Mouse (Mus musculus) 3134 (cell line): ENCODE measurements at regions not wholly inside any gene's neighbourhood (a gene's known extent, or its start where the extent isn't known, plus 50 kb on each side); places are given as distances from the start of the nearest gene placed in this dataset.
"Not testable (repeated sequence)": the region's sequence is repeated elsewhere in the genome, so short reads cannot be mapped to it uniquely, and the experiment has no call there.

Experiments used
- DNase-seq: peaks from one replicate; pipeline ENCODE4 v3.0.0-alpha.2; 2011; ENCODE audit warnings: low spot score; ENCODE audit not compliant: insufficient read length; ENCODE audit errors: extremely low read depth

DNA sequence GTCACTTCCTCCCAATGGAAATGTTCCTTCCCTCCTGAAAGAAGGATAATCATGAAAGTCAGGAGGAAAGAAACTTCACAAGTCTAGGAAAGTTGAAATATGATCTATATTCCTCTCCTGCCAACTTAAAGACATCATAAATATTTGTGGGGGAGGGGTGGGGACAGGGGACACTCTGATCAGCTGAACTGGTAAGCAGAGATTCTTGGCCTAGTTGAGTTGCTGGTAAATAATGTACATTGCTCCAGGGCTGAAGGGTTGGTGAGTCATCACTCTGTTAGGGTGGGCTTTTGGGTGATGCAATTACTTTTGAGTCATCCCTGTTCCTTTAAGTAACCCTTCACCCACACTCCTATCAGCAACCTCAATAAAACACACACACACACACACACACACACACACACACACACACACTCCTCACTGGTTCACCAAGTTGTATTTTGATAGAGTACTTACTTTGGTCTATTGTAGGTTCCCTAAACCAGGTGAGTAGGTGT is 56.0 kb downstream of the Ccdc71l start:
- no peak for DNase-seq

- DNase-seq, result peak; percentile 47
Measured at GRCm38 (mm10) chr12:32435126-32435525, 56.6 kb downstream of the Ccdc71l start.

- DNase-seq, result no peak
Measured at GRCm38 (mm10) chr12:32438209-32438608, 59.7 kb downstream of the Ccdc71l start.

DNA sequence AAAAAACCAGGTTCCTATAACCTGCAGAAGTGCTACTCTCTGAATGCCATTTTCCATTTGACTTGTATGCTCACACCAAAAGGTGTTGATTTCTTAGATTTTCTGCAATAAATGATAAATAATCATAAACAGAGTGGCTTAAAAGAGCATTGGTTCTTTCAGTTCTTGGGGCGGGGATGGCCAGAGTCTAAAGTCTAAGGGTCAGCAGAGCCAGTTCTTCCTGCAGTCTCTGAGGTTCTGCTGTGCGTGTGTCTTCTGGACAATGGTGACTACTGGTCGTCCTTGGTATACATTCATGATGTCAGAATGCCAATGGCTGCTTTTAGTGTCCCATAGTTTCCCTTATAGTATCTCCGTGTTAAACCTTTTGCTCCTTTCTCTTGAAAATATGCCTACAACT is 66.3 kb downstream of the Ccdc71l start:
- no peak for DNase-seq

- DNase-seq, result no peak
Measured at GRCm38 (mm10) chr12:32445874-32446273, 67.4 kb downstream of the Ccdc71l start.

DNA sequence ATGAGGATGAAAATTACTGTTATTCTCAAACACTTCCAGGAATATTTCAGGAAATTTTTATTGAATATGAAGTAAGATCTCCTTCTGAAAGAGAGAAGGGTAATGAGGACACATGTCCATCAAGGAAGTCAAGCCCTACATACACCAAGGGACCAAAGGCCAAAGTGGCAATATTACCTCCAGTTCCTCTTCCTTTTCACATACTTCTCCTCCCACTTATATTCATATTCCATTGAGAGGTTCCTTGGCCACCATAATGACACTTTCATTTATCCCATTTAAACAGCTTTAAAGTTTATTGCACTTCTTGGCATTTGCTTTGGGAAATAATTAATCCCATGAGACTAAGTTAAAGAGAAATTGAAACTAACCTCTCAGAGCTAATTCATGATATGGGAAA is 70.9 kb downstream of the Ccdc71l start:
- no peak for DNase-seq

DNA sequence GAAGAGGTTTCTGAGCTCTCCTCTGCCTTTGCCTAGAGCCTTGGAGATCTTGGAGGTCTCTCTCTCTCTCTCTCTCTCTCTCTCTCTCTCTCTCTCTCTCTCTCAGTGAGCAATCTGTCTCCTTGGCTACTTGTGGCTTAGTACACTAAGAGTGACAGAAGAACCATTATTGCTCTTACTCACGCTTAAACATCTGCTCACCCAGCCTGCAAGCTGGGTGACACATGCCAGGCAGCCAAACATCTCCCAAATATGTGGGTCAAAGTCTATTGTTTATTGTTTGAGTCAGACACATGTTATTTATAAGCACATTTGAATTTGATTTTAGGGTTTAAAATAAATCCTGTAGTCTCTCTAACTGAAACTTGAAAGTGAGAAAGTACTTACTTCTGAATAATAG is 72.7 kb downstream of the Ccdc71l start:
- peak; percentile 48 for DNase-seq

DNA sequence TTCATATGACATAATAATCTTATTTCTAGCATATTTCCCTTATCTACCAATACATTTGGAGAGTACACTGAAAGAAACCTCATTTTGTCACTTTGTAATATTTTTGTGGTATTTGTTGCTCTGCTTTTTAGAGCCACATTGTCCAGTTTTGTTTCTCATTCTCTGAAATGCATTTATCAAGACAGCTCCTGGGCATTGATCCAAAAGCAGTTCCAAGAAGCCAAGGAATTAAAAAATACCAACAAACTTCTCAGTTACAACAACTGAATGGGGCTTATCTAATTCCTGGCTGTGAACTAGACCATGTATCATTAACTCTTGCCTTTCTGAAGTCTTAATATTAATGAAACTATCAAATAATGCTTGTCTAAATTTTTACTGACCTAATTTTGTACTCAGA is 76.3 kb downstream of the Ccdc71l start:
- DNase-seq, result no peak

DNA sequence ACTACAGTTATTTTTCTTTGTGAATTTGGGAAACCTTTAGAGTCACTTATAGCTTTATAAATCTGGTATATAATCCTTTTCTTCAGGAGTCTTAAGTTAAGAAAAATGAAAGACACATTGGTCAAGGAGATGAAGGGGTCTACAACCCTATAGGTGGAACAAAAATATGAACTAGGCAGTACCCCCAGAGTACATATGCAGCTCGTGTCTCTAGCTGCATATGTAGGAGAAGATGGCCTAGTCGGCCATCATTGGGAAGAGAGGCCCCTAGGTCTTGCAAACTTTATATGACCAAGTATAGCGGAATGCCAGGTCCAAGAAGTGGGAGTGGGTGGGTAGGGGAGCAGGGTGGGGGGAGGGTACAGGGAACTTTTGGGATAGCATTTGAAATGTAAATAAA is 76.7 kb downstream of the Ccdc71l start:
- DNase-seq, result not testable (repeated sequence)

GRCm38 (mm10) chr12:32455913-32456312 is 77.4 kb downstream of the Ccdc71l start:
- DNase-seq, result no peak

DNA sequence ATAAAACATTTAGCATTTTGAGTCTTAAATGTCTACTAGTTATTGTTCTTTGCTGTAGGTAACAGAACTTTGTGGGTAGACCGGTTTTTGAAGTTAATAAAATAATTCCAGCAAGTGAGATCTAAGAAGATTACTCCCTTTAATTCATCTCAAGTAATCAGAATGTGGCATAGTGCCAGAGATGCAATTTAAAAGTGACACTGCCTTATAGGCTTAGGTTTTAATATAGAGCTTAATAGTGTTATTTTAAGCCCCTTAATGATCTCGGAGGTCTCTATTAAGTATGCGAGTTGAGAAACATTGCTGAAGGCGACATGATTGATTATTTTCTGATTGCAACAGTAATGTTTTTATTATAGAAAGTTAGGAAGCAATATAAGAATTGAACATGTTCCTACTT is 78.3 kb downstream of the Ccdc71l start:
- DNase-seq, result no peak

DNA sequence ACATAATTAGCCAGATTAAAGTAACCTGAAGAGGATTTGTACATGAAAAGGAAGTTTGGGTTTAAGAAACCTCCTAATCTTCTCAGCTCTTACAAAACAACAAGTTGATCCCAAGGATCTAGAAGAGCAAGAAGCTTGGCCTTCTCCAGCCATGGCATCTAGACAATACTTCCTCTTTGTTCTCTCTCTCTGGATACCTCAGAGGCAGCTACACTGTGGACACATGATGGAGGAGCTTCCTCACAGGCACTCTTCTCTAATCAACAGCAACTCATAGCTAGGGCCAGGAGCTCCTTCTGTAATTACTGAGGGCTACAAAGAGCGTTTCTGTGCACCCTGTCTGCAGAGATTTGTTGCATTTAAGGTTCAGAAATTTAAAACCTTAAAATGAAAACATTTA is 79.9 kb downstream of the Ccdc71l start:
- no peak for DNase-seq

- DNase-seq, result no peak
Measured at GRCm38 (mm10) chr12:32460330-32460998, 82.0 kb downstream of the Ccdc71l start.

DNA sequence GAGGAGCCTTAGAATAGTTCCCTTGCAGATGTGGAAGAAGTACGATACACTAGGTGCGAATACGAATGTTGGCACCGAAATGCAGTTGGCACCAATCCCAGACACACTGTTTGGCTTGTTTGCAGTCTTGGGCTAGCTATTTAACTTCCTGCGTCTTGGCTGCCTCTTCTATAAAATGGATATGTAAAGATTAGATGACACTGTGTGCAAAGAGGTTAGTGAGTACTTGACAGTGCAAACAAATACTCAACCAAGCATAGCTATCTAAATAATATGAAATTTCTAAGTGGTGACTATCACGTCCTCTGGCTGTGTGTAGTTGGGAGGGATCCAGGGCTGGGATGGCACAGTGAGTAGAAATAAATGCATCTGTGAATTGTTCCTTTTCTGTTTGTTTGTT is 86.9 kb downstream of the Ccdc71l start:
- peak; percentile 18 for DNase-seq

- DNase-seq, result no peak
Measured at GRCm38 (mm10) chr12:32469863-32470262, 91.4 kb downstream of the Ccdc71l start.

- no peak for DNase-seq
Measured at GRCm38 (mm10) chr12:32479451-32479850, 100.9 kb downstream of the Ccdc71l start.

- no peak for DNase-seq
Measured at GRCm38 (mm10) chr12:32480268-32480667, 101.8 kb downstream of the Ccdc71l start.

DNA sequence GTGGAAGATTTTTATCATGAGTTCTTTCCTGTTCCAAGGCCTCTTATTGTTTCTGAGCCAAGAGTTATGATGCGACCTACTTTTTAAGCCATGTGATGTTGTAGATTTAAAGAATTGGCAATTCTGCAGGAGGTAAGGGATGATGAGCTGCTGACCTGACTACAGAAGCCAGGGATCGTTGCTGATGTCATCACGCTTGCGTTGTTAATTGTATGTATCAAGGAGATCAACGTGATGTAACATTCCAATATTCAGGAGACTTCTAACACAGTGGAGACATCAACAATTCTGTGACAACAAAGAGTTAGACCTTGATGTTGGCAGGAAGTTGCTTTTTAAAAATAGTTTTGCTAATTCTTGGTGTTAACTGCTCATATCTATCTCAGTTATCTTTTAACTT is 102.5 kb downstream of the Ccdc71l start:
- DNase-seq, result no peak

DNA sequence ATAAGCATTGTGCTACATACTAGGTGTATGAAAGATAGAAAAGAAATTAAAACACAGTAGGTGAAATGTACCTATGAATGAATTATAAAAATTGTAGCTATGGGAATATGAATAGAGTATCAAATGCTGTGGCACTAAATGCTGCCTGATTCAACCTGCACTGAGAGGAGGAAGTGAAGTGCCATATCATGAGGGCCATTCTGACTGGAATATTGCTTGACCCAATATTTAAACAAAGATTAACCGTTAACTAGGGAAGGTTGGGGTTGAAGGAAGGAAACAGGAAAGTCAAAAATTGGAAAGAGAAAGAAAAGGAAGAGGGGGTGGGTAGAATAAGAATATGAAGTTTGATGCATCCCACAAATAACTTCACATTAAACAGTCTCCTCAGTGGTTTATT is 103.8 kb downstream of the Ccdc71l start:
- DNase-seq, result no peak

DNA sequence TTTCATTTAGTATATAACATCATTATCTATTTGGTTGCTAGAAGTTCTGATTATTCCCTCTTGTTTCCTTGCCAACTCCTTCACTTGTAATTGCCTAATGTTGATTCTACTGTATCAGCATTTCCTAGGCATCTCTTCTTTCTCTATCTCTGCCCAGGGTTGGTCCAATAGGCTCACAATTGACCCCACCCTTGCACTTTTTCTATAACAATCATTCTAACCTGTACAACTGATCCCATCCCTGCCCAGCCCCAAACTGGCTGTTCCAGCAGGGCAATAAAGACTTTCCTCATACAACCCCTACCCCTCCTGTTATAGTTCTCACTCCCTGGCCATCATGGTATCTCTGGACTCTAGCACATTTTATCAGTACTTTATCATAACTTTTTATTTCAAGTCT is 104.3 kb downstream of the Ccdc71l start:
- no peak for DNase-seq

GRCm38 (mm10) chr12:32486246-32486645 is 107.7 kb downstream of the Ccdc71l start:
- no peak for DNase-seq

DNA sequence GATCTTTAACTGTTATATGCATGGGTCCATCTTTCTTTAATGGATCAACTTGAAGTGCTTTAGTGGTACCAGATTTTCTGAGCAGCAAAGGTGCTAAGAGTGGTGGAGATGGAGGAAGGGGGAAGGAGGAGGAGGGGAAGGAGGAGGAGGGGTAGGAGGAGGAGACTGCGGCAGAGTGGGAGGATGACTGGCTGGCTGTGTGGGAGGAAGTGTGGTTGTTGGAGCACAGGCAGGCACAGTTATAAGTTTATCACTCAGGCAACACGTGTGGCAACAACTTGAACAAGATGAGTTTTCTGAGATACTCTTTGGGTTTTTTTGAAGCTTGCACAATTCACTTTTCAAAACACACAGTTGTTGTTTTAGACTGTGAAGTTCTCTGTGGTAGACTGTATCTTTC is 108.2 kb downstream of the Ccdc71l start:
- DNase-seq, result no peak
